In genomic region chr9:84249765-84250164, GRCm38 (mm10) we compare ENCODE assay signal across 16 mouse cellular contexts.
"Had no signal": no experiment of that assay in that cellular context is flagged by ENCODE, and none has a peak within 500 bp of the region (broad histone marks: within the 10 kb centered on the region; RNA-seq: fewer than 3 reads in every experiment).

No protein-coding gene starts in this region.

- DNase-seq: kidney, adult 18-20 months; kidney, postnatal 14 days; kidney, postnatal 4 days; liver, embryonic 13.5 days; lung, adult 2 months; lung, postnatal 14 days; retina, postnatal 1 day; right cerebral cortex, postnatal 25 days; spleen, adult 18-20 months; thymus, adult 18-20 months; thymus, postnatal 14 days; thymus, postnatal 4 days had no signal

- H3K4me3 ChIP-seq: liver, embryonic 13.5 days; midbrain, embryonic 12.5 days; midbrain, embryonic 15.5 days; neural tube, embryonic 13.5 days; stomach, embryonic 15.5 days had no signal

- H3K4me1 ChIP-seq: liver, embryonic 13.5 days; stomach, embryonic 15.5 days had no signal

- H3K27ac ChIP-seq: liver, embryonic 13.5 days; midbrain, embryonic 12.5 days; midbrain, embryonic 15.5 days; neural tube, embryonic 13.5 days; stomach, embryonic 15.5 days had no signal

- H3K27me3 ChIP-seq: liver, embryonic 13.5 days; midbrain, embryonic 12.5 days; midbrain, embryonic 15.5 days; neural tube, embryonic 13.5 days; stomach, embryonic 15.5 days had no signal

- H3K36me3 ChIP-seq: liver, embryonic 13.5 days; midbrain, embryonic 12.5 days; midbrain, embryonic 15.5 days; neural tube, embryonic 13.5 days; stomach, embryonic 15.5 days had no signal

- H3K9me3 ChIP-seq: liver, embryonic 13.5 days; midbrain, embryonic 12.5 days; midbrain, embryonic 15.5 days; neural tube, embryonic 13.5 days; stomach, embryonic 15.5 days had no signal

- ATAC-seq: midbrain, embryonic 15.5 days had no signal

- H3K9ac ChIP-seq: liver, embryonic 13.5 days; midbrain, embryonic 12.5 days; midbrain, embryonic 15.5 days; neural tube, embryonic 13.5 days; stomach, embryonic 15.5 days had no signal

- H3K4me2 ChIP-seq: liver, embryonic 13.5 days; midbrain, embryonic 12.5 days; midbrain, embryonic 15.5 days; neural tube, embryonic 13.5 days; stomach, embryonic 15.5 days had no signal
